ENCODE assay signal across 17 mouse cellular contexts in genomic region chr1:186197057-186197456, GRCm38 (mm10).
DNase-seq lines count a peak whose midpoint lies in the region; ATAC-seq and TF ChIP-seq lines count a peak whose summit lies in the region.
"Had no signal": no experiment of that assay in that cellular context is flagged by ENCODE, and none has a peak within 500 bp of the region (broad histone marks: within the 10 kb centered on the region; RNA-seq: fewer than 3 reads in every experiment).

No protein-coding gene starts in this region.

- no peak overlapping the region for H3K9ac ChIP-seq in lung, postnatal 0 days (replicated peaks; ENCODE audit: low read depth)
- no peak overlapping the region for H3K9ac ChIP-seq in liver, postnatal 0 days (replicated peaks)
- H3K9ac ChIP-seq: kidney, embryonic 15.5 days; limb, embryonic 15.5 days; lung, embryonic 15.5 days; midbrain, embryonic 12.5 days had no signal

- intact Hi-C loops in gastrocnemius, postnatal 14 days (cut with DNase I; ENCODE audit: low total_unique reads), result no loop called here
- intact Hi-C loops in heart, postnatal 10 days (cut with DNase I), result no loop called here

- H3K27ac ChIP-seq in lung, postnatal 0 days (ENCODE audit: low read length), result no peak overlapping the region
- H3K27ac ChIP-seq in liver, postnatal 0 days (ENCODE audit: low read depth), result no peak overlapping the region
- H3K27ac ChIP-seq: kidney, embryonic 15.5 days; limb, embryonic 15.5 days; lung, embryonic 15.5 days; midbrain, embryonic 12.5 days had no signal

- H3K4me3 ChIP-seq in C2C12 (ENCODE audit: insufficient read depth, poor library complexity, severe bottlenecking), result no peak overlapping the region
- H3K4me3 ChIP-seq in lung, postnatal 0 days (ENCODE audit: low read depth, low read length), result no peak overlapping the region
- H3K4me3 ChIP-seq in liver, postnatal 0 days (ENCODE audit: low read depth, low read length), result no peak overlapping the region
- H3K4me3 ChIP-seq: kidney, embryonic 15.5 days; limb, embryonic 15.5 days; lung, embryonic 15.5 days; midbrain, embryonic 12.5 days had no signal

- no peak for TF ChIP-seq EP300 in lung, postnatal 0 days (IDR thresholded peaks at IDR 0.05)
- TF ChIP-seq EP300 in liver, postnatal 0 days (IDR thresholded peaks at IDR 0.05; ENCODE audit: low read depth), result no peak

- TF ChIP-seq CTCF in C2C12 (IDR thresholded peaks at IDR 0.05; ENCODE audit: control insufficient read depth, insufficient read depth, insufficient read length), result no peak
- TF ChIP-seq CTCF in lung, postnatal 0 days (IDR thresholded peaks at IDR 0.05), result no peak
- no peak for TF ChIP-seq CTCF in liver, postnatal 0 days (IDR thresholded peaks at IDR 0.05; ENCODE audit: low read depth)

- no peaks in the 10 kb centered on the region for H3K27me3 ChIP-seq in C2C12 (ENCODE audit: control insufficient read depth, insufficient read depth, insufficient read length)
- no peaks in the 10 kb centered on the region for H3K27me3 ChIP-seq in lung, postnatal 0 days (replicated peaks; ENCODE audit: insufficient read depth, low read length)
- no peaks in the 10 kb centered on the region for H3K27me3 ChIP-seq in liver, postnatal 0 days (ENCODE audit: insufficient read depth, low read length)
- H3K27me3 ChIP-seq: kidney, embryonic 15.5 days; limb, embryonic 15.5 days; lung, embryonic 15.5 days; midbrain, embryonic 12.5 days had no signal

- peak; percentile 33 for DNase-seq in gastrocnemius, postnatal 14 days
- no peak for DNase-seq in gastrocnemius, adult 8-10 months (ENCODE audit: low spot score in 2 of 2)
- peak; percentile 76 to 77 for DNase-seq in heart, postnatal 10 days
- DNase-seq in lung, postnatal 0 days (ENCODE audit: low spot score), result peak; percentile 16
- no peak for DNase-seq in liver, postnatal 0 days
- no peak for DNase-seq in frontal cortex, adult 2 months (ENCODE audit: extremely low spot score in 1 of 2, low spot score in 1 of 2)
- DNase-seq: B cell, adult 2 months; cerebellum, adult 11 months; gastrocnemius, postnatal 25 days; thymus, postnatal 4 days had no signal

- no peaks in the 10 kb centered on the region for H3K4me1 ChIP-seq in lung, postnatal 0 days (ENCODE audit: insufficient read depth, low read depth, low read length)
- H3K4me1 ChIP-seq in liver, postnatal 0 days (ENCODE audit: insufficient read depth), result no peaks in the 10 kb centered on the region
- H3K4me1 ChIP-seq: kidney, embryonic 15.5 days; limb, embryonic 15.5 days; lung, embryonic 15.5 days; midbrain, embryonic 12.5 days had no signal

- H3K79me2 ChIP-seq in C2C12 (ENCODE audit: control insufficient read depth, insufficient read depth), result no peaks in the 10 kb centered on the region

- 72% methylated on average over 2 of the region's 2 CpGs for WGBS in lung, postnatal 0 days
- 64% methylated on average over 2 of the region's 2 CpGs for WGBS in liver, postnatal 0 days (ENCODE audit: insufficient replicate concordance)

- ATAC-seq in lung, postnatal 0 days, result no peak; the same call in 1 of the 2 replicates
- ATAC-seq in frontal cortex, adult (ENCODE audit: low TSS enrichment), result no peak
- no peak for ATAC-seq in liver, postnatal 0 days
- ATAC-seq: forebrain, embryonic 14.5 days had no signal

- no peaks in the 10 kb centered on the region for H3K79me3 ChIP-seq in C2C12 (ENCODE audit: low read depth)

- no peak overlapping the region for H3ac ChIP-seq in C2C12 (ENCODE audit: control insufficient read depth, insufficient read length, low read depth)

- H3K4me2 ChIP-seq in lung, postnatal 0 days (replicated peaks; ENCODE audit: low read depth, low read length), result no peak overlapping the region
- H3K4me2 ChIP-seq in liver, postnatal 0 days (ENCODE audit: low read depth, low read length), result no peak overlapping the region
- H3K4me2 ChIP-seq: kidney, embryonic 15.5 days; limb, embryonic 15.5 days; lung, embryonic 15.5 days; midbrain, embryonic 12.5 days had no signal

- H3K36me3 ChIP-seq in C2C12 (ENCODE audit: control insufficient read depth, insufficient read depth), result no peaks in the 10 kb centered on the region
- H3K36me3 ChIP-seq in lung, postnatal 0 days (ENCODE audit: insufficient read depth, low read length), result no peaks in the 10 kb centered on the region
- no peaks in the 10 kb centered on the region for H3K36me3 ChIP-seq in liver, postnatal 0 days (replicated peaks; ENCODE audit: insufficient read depth, low read length)
- H3K36me3 ChIP-seq: kidney, embryonic 15.5 days; limb, embryonic 15.5 days; lung, embryonic 15.5 days; midbrain, embryonic 12.5 days had no signal

- no peaks in the 10 kb centered on the region for H3K9me3 ChIP-seq in lung, postnatal 0 days (ENCODE audit: low read length)
- no peaks in the 10 kb centered on the region for H3K9me3 ChIP-seq in liver, postnatal 0 days (ENCODE audit: low read length)
- H3K9me3 ChIP-seq: kidney, embryonic 15.5 days; limb, embryonic 15.5 days; lung, embryonic 15.5 days; midbrain, embryonic 12.5 days had no signal

TF ChIP-seq in C2C12, 6 proteins besides CTCF, POLR2A, EP300 and RAD21:
- peak; percentile 39 for TF ChIP-seq MYOD1 (IDR thresholded peaks at IDR 0.05; ENCODE audit: control insufficient read depth, insufficient read length, low read depth)
- no peak for TF ChIP-seq CEBPB (IDR thresholded peaks at IDR 0.05; ENCODE audit: low read depth)

Comparison
In these comparisons a context has a peak if more than half of its experiments do, and no peak if none do; other contexts are left out.
1. DNase-seq: peak in gastrocnemius, postnatal 14 days (single experiment), heart, postnatal 10 days (2 of 2) and lung, postnatal 0 days (single experiment); none in gastrocnemius, adult 8-10 months (0 of 2), liver, postnatal 0 days (single experiment) and frontal cortex, adult 2 months (0 of 2).